Mouse (Mus musculus) thymus, adult 2 months (tissue): ENCODE measurements around the gene Dnah17. TPM values are rescaled to one million over a fixed set of nuclear protein-coding genes. Genes with fewer than 3 reads are reported as not detected.

Source experiments
- DNase-seq: peaks from one replicate; pipeline ENCODE4 v3.0.0; 2021
- H3K27ac ChIP-seq: fragments of 200-500 bp; 2 replicates; pipeline ENCODE4 v1.5.1; 2012; ENCODE audit warnings: low read length, control low read depth; ENCODE audit not compliant: control insufficient read depth, insufficient read depth
- H3K27me3 ChIP-seq: fragments of 200-500 bp; 2 replicates; pipeline ENCODE4 v1.6.1; 2012; ENCODE audit warnings: mild to moderate bottlenecking, low read length, moderate library complexity, mixed read lengths; ENCODE audit not compliant: control insufficient read depth, insufficient read depth
- H3K36me3 ChIP-seq: fragments of 200-500 bp; 2 replicates; pipeline ENCODE4 v1.6.1; 2012; ENCODE audit warnings: mild to moderate bottlenecking, low read length, moderate library complexity; ENCODE audit not compliant: control insufficient read depth, insufficient read depth
- H3K4me1 ChIP-seq: fragments of 200-500 bp; replicated peaks from 2 replicates; pipeline ENCODE4 v1.6.1; 2012; ENCODE audit warnings: low read length; ENCODE audit not compliant: control insufficient read depth, insufficient read depth
- H3K4me3 ChIP-seq: fragments of 200-500 bp; 2 replicates; pipeline ENCODE4 v1.5.1; 2012; ENCODE audit warnings: mild to moderate bottlenecking, low read length, control low read depth, moderate library complexity; ENCODE audit not compliant: control insufficient read depth, insufficient read depth
- CTCF ChIP-seq: fragments of 200-500 bp; IDR thresholded peaks from 2 replicates; pipeline ENCODE4 v1.5.1; 2012; ENCODE audit warnings: mild to moderate bottlenecking, control low read depth, low read length, moderate library complexity, borderline replicate concordance; ENCODE audit not compliant: control insufficient read depth, poor library complexity, insufficient read depth; ENCODE audit errors: extremely low read depth
- POLR2A ChIP-seq: fragments of 200-500 bp; IDR thresholded peaks from 2 replicates; pipeline ENCODE4 v1.6.1; 2012; ENCODE audit warnings: mild to moderate bottlenecking, low read length, control low read depth, moderate library complexity; ENCODE audit not compliant: control insufficient read depth, poor library complexity, insufficient read depth; ENCODE audit errors: extremely low read depth
- WGBS: fragments of 180-500 bp; shearing (Covaris S2); methylation state at CpG from one replicate; pipeline ENCODE4 v1.1.7; 2018; 5-methylcytosine and 5-hydroxymethylcytosine counted together
- polyA plus RNA-seq: library from polyadenylated mRNA; depleted of rRNA; stranded (reverse); fragments of >200 nt; gene quantifications from 2 replicates; pipeline ENCODE4 v1.2.3, GENCODE M21; 2012

The Dnah17 gene
- polyA plus RNA-seq, 1 experiment: 2.3 TPM

DNA sequence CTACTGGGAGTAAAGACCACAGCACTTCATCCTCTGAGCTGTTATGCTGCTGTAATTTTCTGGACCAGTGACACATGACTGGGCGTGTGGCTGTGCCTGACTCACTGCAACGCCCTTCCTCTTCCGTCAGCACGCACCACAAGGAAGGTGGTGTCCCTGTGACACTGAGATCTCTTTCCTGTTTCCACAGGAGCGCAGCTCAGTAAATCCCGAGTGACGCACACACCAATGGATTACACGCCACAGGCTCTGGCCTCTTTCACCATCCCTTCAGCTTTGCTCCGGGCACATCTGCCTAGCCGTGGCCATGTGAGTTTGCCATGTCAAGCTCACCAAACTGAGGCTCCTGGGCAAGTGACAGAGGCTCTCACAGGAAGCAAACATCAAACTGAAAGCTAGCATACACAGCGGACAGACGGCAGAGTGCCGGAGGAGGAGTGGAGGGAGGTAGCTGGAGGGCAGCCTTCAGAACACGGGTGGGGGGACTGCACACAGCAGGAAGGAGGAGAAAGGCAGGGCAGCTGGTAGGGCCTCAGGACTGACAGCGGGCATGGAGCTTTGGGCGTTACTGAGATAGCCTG lies 15.4 kb upstream of the Dnah17 start:
- H3K36me3 ChIP-seq: no peaks in the 10 kb centered on the region
- H3K27me3 ChIP-seq: no peaks in the 10 kb centered on the region
- H3K4me1 ChIP-seq: peaks cover 40% of the 10 kb centered on the region
- peak overlapping the region; percentile 65 for H3K27ac ChIP-seq
- TF ChIP-seq POLR2A (peak; percentile 76; the same call in 1 of the 2 replicates), CTCF (peak; percentile 38; the same call in 1 of the 2 replicates)
- DNase-seq: peak; percentile 64
- WGBS: 10% methylated on average over 16 of the region's 16 CpGs
- peak overlapping the region; percentile 44 for H3K4me3 ChIP-seq

DNA sequence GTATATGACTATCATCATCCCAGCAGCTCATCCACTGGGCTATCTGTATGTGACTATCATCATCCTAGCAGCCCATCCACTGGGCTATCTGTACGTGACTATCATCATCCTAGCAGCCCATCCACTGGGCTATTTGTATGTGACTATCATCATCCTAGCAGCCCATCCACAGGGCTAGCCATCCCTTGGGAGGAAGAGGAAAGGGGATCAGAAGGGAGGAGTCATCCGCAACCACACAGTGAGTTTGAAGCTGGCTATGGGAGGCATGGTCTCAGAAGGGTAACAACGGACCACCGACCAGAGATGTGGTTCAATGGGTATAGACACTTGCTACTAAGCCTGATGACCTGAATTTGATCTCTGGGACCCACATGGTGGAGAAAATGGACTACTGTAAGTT lies 14.7 kb upstream of the Dnah17 start:
- no peak for DNase-seq
- TF ChIP-seq POLR2A (no peak), CTCF (no peak)
- Histone ChIP-seq H3K36me3 (no peaks in the 10 kb centered on the region), H3K4me3 (no peak overlapping the region), H3K4me1 (peaks cover 40% of the 10 kb centered on the region), H3K27ac (no peak overlapping the region), H3K27me3 (no peaks in the 10 kb centered on the region)
- WGBS: 97% methylated on average over 4 of the region's 4 CpGs

DNA sequence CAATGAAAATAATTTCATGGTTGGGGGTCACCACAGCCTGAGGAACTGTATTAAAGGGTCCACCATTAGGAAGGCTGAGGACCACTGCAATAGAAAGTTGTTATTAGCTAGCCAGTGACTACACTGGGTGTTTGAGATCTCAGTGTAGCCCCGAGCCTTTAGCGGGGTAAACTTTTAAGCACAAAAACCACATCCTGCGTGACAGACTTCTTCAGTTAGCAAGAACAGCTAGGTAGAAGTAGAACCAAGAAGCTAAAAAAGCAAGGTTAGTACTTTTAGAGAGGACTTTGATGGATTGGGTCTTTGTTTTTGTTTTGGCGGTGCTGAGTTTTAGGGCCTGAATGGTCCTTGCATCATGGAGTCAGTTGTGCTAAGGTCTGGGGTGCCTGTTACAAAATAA lies 13.3 kb upstream of the Dnah17 start:
- DNase-seq: peak; percentile 23
- Histone ChIP-seq H3K27me3 (no peaks in the 10 kb centered on the region), H3K36me3 (no peaks in the 10 kb centered on the region), H3K4me3 (no peak overlapping the region), H3K4me1 (peaks cover 40% of the 10 kb centered on the region), H3K27ac (peak overlapping the region; percentile 87)
- WGBS: 13% methylated on average over 4 of the region's 4 CpGs
- TF ChIP-seq CTCF (no peak), POLR2A (no peak)

DNA sequence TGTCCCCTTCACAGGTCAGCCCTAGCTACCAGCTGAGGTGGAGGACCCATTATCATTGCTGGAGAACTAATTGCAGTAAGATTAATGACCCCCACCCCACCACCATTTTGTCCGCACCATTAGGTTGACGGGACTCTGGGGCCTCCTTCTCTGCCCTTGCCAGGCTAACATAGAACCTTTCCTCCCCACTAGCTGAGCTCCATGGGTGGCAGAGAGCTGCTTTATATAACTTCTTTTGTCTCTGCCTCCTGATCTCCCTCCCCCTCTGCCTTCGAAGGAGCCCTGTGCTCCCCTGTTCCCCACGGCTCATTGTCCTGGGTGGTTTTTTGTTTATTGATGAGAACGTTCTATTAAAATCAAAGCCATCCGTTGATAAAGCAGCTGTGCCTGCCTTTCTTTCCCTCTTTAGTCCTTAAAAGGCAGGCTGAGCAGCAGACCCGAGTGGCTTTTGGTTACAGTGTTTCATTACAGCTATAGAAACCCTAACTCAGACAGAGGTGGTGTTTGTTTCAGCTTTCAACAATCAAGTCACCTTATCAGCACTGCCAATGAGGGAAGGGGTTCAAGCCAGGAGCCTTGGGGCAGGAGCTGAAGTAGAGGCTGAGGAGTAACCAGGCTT lies 12.2 kb upstream of the Dnah17 start:
- Histone ChIP-seq H3K27ac (peak overlapping the region; percentile 42; the same call in 1 of the 2 replicates), H3K36me3 (no peaks in the 10 kb centered on the region)

DNA sequence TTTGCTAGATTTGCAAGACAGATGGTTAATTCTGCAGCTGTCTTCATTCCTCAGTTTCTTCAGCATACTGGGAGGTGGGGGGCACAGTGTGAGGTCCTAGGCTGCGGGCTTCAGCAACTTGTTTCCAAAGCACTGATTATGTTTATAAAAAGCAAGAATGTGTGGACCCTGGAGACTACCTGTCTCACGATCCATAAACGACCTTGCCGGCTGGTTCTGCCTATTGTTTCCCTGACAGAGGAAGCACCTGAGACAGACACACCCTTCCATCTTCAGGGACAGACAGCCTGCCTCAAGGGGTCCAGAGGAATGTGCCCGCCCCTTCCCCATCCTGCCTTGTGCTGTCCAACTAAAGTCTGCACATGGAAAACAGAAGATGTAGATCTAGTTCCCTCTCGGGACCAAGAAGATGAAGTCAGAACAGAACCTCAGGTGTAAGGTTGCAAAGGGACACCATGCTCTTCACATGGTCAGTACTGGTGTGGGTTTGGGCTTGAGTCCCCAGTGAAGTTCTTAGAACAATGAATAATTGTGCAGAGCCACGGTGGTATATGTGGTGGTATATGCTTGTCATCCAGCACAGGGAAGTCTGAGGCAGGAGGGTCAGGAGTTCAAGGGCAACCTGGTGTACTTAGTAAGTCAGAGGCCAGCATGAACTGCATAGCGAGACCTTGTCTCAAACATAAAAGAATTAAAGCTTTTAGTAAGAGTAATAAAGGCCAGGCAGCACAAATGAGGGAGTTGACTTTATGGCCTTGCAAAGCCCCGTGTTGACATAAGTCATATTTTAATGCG lies 10.5 kb upstream of the Dnah17 start:
- Histone ChIP-seq H3K27me3 (no peaks in the 10 kb centered on the region), H3K4me1 (peaks cover 28% of the 10 kb centered on the region), H3K4me3 (no peak overlapping the region), H3K36me3 (no peaks in the 10 kb centered on the region), H3K27ac (no peak overlapping the region)
- WGBS: 88% methylated on average over 10 of the region's 10 CpGs
- no peak for DNase-seq
- TF ChIP-seq CTCF (no peak), POLR2A (no peak)

More for the DNA sequence above, 12.2 kb upstream of the Dnah17 start:
- Histone ChIP-seq H3K27me3 (no peaks in the 10 kb centered on the region), H3K4me3 (no peak overlapping the region), H3K4me1 (peaks cover 35% of the 10 kb centered on the region)
- no peak for DNase-seq
- WGBS: 84% methylated on average over 7 of the region's 7 CpGs
- no peak for TF ChIP-seq POLR2A
- TF ChIP-seq CTCF: no peak

GRCm38 (mm10) chr11:118138347-118138746 lies 7.9 kb upstream of the Dnah17 start:
- Histone ChIP-seq H3K4me1 (peaks cover 27% of the 10 kb centered on the region), H3K36me3 (no peaks in the 10 kb centered on the region), H3K27ac (no peak overlapping the region), H3K27me3 (no peaks in the 10 kb centered on the region), H3K4me3 (no peak overlapping the region)
- 97% methylated on average over 6 of the region's 6 CpGs for WGBS
- DNase-seq: no peak
- no peak for TF ChIP-seq CTCF
- TF ChIP-seq POLR2A: no peak
